Mouse (Mus musculus): ENCODE data around the gene Csnk1g2. TPM values are rescaled to one million over a fixed set of nuclear protein-coding genes. Genes with fewer than 3 reads are reported as not detected.
"Not testable (repeated sequence)": the region's sequence is repeated elsewhere in the genome, so short reads cannot be mapped to it uniquely, and the experiment has no call there.

Csnk1g2 gene
- total RNA-seq, 2 experiments from 2014 or later = 116 TPM

DNA sequence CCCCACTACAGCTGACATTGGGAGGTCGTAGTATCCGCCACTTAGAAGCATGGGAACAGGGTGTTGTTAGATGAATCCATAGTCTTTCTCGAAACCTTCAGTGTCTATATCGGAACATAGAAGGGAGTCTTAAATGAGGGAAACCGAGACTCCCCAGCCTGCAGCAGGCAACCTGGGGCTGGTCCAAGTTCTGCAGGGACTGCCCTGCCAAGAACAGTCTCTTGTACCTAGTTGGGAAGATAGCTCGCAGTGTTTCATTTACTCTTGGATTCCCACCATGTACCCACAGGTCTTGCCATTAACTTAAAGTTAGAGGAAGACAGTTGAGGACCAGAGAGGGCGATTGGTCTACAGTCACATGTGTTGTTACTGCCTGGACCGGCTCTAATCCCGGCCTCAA, 2.3 kb upstream of the Csnk1g2 start:
- DNase-seq (ENCODE audit: low spot score) = no peak
- intact Hi-C loops (cut with DNase I) = loop anchor here (2.0 kb wide), 1 partner anchor 18 kb away; the partner anchor contains the start of genes Adat3 and Scamp4

DNA sequence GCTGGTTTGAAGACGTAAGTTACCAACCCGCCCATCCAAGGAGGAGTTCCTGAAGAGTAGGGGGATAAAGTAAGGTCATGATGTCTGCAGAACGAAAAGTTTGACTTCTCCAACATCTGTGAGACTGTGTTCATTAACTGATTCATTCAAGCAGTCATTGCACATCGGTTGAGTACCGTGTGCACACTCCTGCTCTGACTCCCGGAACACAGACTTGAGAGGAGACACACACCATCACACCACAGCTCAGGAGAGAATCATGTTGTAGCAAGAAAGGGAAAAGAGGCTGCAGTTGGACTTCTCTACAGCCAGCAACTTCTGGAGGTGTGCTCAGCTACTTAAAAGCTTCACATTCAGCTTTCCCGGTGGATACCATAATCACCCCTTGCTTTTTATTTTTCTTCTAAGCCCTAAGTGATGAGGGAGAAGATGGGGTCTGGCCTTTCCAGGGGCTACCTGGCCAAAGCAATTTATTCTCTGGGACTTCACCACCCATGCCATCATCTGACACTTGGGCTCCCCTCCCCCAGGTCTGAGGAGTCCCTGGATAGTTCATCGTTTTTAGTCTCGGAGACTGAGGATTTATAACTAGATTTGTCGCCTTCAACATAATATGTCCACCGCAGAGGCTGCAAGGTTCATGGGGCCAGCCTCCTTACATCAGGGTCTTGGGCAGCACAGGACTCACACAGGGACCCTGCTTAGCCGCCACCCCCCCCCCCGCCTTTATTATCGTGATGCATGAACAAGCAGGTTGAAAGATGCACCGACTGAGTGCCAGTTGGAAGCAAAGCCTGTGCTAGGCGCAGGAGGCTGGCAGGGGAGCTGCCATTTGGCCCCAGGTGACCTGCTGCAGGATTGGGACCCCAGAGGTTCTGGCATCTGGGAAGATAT, 1.6 kb upstream of the Csnk1g2 start:
- intact Hi-C loops (cut with DNase I) = loop anchor here (2.0 kb wide), 1 partner anchor 18 kb away; the partner anchor contains the start of genes Adat3 and Scamp4
- no peak for DNase-seq (ENCODE audit: low spot score)

DNA sequence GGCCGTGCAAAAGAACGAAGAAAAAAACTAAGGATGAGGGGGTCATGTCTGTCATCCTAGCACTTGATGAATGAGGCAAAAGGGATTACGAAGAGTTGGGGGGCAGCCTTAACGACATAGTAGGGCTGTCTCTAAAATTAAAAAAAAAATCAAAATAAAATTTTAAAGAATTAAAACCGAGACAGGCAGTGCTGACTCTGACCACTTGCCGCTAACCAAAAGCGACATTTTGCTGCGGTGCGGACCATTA, 1.0 kb upstream of the Csnk1g2 start:
- DNase-seq (ENCODE audit: low spot score) = no peak
- intact Hi-C loops (cut with DNase I) = loop anchor here (2.0 kb wide), 1 partner anchor 19 kb away; the partner anchor contains the start of genes Adat3 and Scamp4

DNA sequence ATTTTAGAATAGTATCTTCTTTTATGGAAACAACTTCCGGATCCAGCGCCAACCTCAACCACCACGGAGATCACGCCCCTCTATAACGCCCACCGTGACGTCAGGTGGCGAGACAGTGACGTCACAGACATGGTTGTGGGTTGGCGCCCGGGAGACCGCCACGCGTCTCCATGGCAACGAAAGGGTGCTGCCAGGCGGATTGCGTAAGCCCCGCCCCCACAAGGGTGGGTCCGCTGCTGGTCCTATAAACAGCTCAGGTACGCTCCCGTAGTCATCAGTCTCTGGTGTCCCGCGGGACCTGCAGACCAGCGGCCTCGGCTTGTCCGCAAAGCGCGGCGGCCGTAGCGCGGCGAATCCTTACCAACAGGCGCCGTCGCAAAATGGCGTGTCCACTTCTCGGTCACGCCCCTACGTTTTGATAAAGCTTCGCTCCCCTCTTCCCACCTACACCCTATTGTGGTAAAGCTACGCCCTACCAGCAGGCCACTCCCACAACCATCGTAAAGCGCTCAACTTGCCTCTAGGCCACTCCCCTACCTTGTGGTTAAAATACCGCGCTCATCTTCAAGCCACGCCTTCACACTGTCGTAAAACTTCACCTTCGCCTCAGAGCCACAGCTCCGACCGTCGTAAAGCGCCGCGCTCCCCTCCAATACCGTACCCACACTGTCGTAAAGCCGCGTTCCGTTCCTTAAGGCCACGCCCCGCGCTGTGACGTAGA, 538 bp upstream of the Csnk1g2 start:
- intact Hi-C loops (cut with DNase I) = loop anchor here (2.0 kb wide), 1 partner anchor 19 kb away; the partner anchor contains the start of genes Adat3 and Scamp4
- DNase-seq (ENCODE audit: low spot score) = peak; percentile 98

DNA sequence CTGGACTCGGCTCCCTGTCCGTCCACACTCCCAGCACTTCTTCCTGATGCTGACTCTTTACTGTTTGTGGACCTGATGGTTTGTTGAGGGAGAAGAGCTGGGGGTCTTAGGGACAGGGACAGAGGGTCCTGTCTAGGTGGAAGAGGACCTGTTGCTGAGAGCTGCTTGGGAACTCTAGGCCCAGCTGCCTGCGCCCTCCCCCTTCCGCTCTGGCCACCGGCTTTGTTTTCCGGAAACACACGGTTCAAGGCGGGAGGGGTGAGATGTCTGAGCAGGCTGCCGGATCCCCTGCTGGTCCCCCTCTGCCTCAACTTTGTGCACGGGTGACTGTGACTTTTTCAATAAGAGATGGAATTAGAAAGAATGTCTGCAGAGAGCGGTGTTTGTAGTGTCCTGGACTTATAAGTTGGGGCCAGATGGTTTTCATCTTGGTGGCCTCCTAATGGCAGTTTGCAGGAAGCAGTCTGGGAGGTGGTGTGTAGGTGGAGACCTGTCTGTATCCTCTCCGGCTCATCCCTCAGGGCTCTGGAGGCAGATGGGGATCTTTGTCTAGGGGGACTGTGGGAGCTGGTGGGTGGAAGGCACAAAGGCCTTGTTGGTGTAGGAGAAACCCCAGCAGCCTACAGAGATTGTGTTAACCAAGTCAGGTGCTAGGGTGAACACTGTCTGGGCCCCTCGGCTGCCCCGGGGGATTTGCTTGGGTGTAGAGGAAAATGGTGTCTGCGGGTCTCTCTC, 986 bp downstream of the Csnk1g2 start:
- DNase-seq (ENCODE audit: low spot score) = peak; percentile 51
- intact Hi-C loops (cut with DNase I) = loop anchor here (2.0 kb wide), 2 partner anchors 31 to 33 kb away; partner anchors contain the start of gene Abhd17a

DNA sequence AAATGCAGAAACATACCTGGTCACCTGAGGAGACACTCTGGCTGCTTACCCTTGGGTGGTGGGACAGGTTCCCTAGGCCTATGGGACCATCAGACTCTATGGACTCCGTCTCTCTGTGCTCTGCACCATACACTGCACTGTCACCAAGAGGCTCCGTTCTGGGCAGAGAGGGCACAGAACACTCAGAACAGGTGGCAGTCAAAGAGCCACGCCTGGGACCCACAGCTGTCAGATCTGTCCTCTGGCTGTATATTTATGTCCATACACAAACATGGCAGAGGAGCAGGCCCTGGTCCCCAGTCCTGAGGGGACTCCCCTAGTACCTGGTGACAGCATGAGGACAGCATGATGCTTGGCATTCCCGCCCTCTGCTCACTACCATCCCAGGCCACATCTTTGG, 3.1 kb downstream of the Csnk1g2 start:
- intact Hi-C loops (cut with DNase I) = loop anchor here (2.0 kb wide), 2 partner anchors 29 to 35 kb away; partner anchors contain the start of gene Abhd17a

DNA sequence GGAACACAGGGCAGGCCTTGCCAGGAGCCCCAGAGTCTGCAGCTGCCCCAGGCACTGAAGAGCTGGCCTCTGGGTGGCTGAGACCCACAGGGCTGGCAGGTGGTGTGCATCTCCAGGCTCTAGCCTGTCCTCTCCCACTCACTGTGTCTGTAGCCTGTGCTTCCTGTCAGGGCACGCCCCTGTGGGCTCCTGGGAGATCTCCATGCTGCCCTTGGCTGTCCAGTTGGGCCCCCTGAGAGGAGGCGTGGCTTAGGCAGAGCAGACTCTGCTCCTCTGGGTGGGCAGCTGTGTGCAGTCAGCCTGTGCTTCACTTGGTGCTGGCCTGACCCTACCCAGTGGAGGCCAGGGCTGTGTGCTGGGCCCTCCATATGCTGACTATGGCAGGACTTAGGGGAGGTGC, 5.0 kb downstream of the Csnk1g2 start:
- no peak for DNase-seq (ENCODE audit: low spot score)
- intact Hi-C loops (cut with DNase I) = no loop called here

More for the DNA sequence above, 3.1 kb downstream of the Csnk1g2 start:
- DNase-seq (ENCODE audit: low spot score) = no peak

DNA sequence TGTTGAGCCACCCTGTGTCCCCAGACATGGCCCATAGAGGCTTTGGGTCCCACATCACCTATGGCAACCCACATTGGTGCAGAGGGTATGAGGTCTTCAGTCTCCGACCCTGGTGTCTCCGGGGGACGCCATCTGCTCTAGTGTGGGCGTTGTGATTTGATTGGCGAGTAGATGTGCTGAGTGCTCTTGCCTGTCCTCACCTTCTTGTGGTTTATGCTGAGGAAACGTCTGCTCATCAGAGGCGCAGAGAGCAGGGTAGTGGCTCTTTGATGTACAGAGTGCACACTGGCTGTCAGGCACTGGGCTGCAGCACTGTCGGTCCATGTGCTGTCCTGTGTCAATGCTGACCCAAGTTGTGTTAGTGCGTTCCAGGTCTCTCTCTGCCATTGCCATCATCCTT, 6.3 kb downstream of the Csnk1g2 start:
- no peak for DNase-seq (ENCODE audit: low spot score)
- intact Hi-C loops (cut with DNase I) = no loop called here

DNA sequence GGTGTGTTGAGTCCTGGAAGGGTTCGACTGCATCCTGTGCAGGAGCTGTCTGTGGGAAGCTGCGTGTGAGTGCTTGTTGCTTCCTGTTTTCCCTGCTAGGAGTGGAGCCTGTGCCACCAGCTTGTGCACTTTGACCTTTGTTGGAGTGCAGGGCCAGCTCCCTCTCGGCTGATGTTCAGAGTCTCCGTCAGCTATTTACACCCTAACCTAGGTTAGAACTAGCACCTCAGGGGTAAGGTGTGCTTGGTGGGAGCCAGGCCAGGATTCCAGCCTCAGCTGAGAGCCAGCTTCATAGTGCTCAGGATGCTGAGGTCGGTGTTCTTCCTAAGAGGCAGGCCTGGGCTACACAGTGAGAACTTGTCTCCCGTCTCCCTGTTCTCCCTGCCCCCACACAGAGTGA, 12.7 kb downstream of the Csnk1g2 start:
- intact Hi-C loops (cut with DNase I) = no loop called here
- DNase-seq (ENCODE audit: low spot score) = no peak

DNA sequence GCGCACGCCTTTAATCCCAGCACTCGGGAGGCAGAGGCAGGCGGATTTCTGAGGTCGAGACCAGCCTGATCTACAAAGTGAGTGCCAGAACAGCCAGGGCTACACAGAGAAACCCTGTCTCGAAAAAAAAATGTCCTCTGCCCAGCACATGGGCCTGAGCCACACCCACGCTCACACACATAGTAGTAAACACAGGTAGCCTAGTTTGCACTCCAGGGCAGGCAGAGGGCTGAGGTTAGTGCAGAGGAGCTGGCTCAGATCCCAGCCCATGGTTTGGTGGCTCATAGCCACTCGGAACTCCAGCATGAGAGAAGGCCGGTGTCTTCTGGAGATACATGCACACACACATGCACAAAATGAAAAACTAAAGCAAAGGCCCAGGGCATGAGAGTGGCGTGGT, 24.3 kb downstream of the Csnk1g2 start:
- intact Hi-C loops (cut with DNase I) = no loop called here
- DNase-seq (ENCODE audit: low spot score) = no peak

DNA sequence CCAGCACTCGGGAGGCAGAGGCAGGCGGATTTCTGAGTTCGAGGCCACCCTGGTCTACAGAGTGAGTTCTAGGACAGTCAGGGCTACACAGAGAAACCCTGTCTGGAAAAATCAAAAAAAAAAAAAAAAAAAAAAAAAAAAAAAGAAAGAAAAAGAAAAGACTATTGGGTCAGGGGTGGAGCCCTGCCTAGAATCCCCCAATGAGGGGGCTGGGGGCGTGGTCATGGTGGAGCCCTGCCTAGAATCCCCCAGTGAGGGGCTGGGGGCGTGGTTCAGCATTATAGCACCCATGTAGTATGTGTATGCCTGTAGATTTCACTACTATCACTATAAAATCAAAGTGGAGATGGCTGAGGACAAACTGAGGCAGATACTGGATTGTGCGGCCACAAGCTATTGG, 27.3 kb downstream of the Csnk1g2 start:
- intact Hi-C loops (cut with DNase I) = loop anchor here (2.0 kb wide), 1 partner anchor 17 kb away; no protein-coding TSS in a partner anchor
- not testable (repeated sequence) for DNase-seq (ENCODE audit: low spot score)

DNA sequence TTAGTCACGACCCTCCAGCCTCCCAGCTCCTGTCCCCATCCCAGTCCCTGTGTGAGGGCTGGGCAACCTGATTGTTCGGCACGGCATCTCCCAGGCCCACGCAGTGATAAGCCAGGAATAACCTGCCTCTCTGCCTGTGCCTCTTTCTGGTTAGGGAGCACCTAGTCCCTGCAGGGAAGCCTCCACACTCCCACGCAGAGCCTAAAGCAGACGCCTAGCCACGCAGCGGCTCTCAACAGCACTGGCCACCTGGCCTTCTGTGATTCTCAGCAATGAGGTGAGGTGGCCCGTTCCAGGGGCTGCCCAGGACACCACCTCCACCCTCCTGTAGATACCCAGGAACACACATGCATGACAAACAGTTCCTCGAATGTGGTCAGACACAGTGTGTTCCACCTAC, 27.8 kb downstream of the Csnk1g2 start:
- intact Hi-C loops (cut with DNase I) = no loop called here
- DNase-seq (ENCODE audit: low spot score) = no peak

DNA sequence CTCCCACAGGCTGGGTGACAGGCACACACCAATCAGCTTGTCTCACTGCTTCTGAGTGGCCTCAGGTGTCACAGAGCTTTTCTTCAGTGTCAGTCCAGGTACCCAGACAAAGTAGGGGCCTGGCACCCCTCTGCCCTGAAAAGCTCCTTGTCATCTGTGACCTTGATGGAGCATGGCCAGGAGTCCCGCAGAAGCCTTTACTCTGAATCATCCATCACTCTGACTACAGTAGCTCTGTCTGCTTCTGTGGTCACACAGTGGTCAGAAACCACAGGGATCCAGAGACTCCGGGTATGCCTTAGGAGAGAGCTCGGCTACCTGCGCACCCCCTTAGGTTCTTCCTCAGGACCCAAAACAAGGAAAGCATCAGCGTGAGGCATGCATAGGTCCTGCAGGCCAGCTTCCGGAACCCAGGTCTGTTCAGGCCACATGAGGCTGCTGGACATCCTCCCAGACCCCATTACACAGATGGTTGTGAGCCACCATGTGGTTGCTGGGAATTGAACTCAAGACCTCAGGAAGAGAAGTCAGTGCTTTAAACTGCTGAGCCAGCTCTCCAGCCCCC, 30.6 kb downstream of the Csnk1g2 start:
- no peak for DNase-seq (ENCODE audit: low spot score)
- intact Hi-C loops (cut with DNase I) = no loop called here

DNA sequence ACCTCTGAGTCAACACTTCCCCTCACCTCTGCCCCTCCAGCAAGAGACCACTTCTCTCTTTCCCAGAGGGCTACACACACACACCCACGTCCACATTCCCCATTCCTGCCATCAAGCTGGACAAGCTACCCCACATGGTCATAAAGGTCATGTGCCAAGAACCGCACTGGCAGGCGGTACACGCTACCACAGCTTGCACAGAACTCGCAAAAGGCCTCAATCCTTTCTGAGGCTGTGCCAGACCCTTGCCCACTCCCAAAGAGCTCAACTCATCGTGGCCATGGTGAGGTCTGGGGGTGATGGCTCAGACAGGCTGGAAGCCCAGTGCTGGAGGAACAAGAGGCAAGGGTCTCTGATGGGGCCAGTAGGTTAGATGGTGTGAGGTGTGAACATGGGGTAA, 32.2 kb downstream of the Csnk1g2 start:
- DNase-seq (ENCODE audit: low spot score) = no peak
- intact Hi-C loops (cut with DNase I) = loop anchor here (2.0 kb wide), 1 partner anchor 30 kb away; no protein-coding TSS in a partner anchor

DNA sequence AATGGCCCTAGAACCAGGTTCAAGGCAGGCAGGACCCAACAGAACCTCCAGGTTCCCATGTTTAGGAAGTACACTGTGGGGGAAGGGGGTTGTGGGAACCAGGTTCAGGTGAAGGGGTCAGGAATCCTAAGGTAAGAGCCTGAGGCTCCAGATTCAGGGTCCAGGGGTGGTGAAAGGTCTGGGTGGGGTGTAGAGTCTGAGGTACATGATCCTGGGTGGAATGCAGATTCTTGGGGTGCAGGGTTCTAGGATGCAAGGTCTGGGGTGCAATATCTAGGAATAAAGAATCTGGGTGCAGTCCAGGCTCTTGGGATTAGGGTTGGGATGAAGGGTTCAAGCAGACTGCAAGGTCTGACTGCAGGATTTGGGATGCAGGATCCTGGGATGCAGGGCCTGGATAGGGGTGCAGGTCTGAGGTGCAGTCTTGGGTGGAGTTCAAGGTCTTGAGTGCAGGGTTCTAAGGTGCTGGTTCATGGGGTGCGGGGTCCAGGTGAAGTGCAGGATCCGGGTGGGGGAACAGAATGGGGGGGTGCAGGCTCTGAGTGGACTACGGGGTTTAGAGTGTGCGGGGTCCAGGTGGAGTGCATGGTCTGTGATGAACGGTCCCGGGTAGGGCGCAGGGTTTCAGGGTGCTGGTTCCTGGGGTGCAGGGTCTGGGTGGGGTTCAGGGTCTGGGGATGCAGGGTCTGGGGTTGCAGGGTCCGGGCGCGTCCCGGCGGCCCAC, 32.9 kb downstream of the Csnk1g2 start:
- intact Hi-C loops (cut with DNase I) = loop anchor here (2.0 kb wide), 1 partner anchor 31 kb away; no protein-coding TSS in a partner anchor
- no peak for DNase-seq (ENCODE audit: low spot score)

DNA sequence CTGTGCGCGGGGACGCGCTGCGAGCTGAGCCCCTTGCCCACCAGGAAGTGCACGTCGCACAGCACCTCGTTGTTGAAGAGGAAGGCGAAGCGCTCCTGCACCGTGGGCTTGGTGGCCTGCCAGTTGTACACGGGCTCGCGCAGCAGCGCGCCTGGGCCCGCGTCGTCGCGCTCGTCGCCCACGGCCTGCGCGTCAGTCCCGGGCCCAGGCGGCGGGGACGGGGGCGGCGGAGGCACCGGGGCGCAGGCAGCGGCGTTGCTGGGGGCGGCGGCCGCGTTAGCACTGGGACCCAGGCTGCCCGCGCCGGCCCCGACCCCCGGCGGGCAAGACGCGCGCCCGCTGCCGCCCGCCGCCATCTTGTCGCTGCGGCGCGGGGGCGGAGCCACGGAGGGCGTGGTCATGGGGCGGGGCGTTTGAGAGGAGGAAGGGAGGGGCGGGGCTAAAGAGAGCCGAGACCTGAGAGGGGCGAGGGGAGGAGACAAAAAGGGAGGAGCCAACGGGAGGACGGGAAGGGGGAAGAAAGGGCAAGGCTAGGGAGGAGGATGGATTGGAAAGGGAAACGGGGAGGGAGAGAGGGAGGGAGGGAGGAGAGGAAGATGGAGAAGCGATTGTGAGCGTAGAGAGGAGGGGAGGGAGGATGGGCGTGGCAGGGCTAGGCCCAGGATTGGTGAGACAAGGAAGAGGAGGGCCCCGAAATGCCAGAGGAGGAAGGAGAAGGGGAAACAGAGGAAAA, 33.7 kb downstream of the Csnk1g2 start:
- intact Hi-C loops (cut with DNase I) = no loop called here
- DNase-seq (ENCODE audit: low spot score) = peak; percentile 91

DNA sequence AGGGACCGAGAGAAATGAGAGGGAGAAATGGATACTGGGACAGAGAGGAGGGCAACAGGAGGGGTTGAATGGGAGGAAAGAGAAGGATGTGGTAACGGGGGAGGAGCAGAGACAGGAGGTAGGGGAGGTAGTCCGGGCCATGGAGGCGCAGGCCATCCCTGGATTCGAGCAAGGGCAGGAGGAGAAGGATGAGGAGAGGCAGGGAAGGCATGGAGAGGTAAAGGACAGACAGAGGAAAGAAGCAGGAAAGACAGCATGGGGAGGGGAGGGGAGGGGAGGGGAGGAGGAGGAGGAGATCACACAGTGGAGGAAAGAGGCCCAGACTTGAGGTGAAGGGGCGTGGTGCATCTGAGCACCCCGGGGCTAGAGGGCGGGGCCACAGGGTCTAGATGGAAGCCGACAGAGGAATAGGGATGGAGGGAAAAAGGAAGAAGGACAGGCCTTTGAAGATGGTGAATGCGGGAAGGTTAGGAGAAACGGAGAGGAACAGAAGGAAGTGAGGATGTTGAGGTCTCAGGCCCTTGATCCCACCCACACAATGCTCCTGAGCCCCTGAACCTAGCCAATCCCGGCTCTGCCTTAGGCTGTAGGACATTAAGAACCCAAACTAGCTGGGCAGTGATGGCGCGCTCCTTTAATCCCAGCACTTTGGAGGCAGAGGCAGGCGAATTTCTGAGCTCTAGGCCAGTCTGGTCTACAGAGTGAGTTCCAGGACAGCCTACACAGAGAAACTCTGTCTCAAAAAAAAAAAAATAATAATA, 34.4 kb downstream of the Csnk1g2 start, which contains the start of gene Btbd2:
Gene Btbd2, minus strand, starts transcription at position 209 of the 761 bp plus-strand sequence.
- intact Hi-C loops (cut with DNase I) = no loop called here
- DNase-seq (ENCODE audit: low spot score) = no peak

All from heart, postnatal 25 days (tissue).